Mouse (Mus musculus): ENCODE measurements around the gene Anln. TPM values are rescaled to one million over a fixed set of nuclear protein-coding genes. Genes with fewer than 3 reads are reported as not detected.
"Not testable (repeated sequence)": the region's sequence is repeated elsewhere in the genome, so short reads cannot be mapped to it uniquely, and the experiment has no call there.

The Anln gene
- polyA plus RNA-seq, 3 experiments from 2014 or later = 0.87 to 12.0 (median 1.3) TPM

- no peak for ATAC-seq
Observed at GRCm38 (mm10) chr9:22319109-22319508, 69.9 kb downstream of the Anln start.

DNA sequence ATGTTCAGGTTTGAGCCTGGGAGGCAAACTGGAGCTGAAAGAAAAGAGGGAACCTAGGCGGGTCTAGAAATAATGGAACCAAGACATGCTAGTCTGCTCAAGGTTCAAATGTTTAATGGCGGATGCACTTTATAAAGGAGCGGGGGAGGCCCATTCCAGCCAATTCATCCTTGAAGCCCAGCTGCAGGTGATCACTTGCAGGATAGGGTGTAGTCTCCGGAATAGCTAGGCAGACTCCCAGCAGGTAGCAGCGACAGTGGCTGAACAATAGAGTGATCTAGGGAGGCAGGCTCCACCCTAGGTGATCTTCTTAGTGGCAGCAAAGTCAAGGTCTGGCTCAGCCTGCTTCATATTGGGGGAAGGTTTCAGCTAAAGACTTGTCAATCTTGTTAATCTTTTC is 72.9 kb downstream of the Anln start:
- not testable (repeated sequence) for ATAC-seq

GRCm38 (mm10) chr9:22314066-22314465 is 74.9 kb downstream of the Anln start:
- ATAC-seq = no peak

DNA sequence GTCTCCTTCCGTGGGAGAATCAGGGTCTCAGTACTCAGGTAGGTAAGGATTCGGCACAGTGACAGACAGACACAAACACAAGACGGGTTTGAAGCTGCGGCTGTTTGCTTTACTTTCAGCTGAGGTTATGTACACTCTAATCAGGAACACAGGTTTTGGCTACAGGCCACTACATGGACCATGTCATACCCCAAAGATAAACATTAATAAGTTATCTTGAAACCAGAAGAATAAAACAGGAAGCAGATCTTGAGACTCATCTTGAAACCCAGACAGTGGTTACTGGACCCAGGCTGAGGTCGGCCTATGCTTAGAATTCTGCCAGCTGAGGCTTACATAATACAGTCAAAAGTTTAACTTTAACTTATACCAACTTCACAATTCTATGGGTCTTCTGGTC is 75.8 kb downstream of the Anln start:
- no peak for ATAC-seq

GRCm38 (mm10) chr9:22309651-22310050 is 79.3 kb downstream of the Anln start:
- no peak for ATAC-seq

- ATAC-seq = peak; percentile 26
Observed at GRCm38 (mm10) chr9:22307920-22308262, 81.1 kb downstream of the Anln start.

- ATAC-seq = peak; percentile 99
Observed at GRCm38 (mm10) chr9:22307156-22307919, 81.7 kb downstream of the Anln start, which contains the start of gene Zfp810. Zfp810 (minus strand) TSS chr9:22307648.

DNA sequence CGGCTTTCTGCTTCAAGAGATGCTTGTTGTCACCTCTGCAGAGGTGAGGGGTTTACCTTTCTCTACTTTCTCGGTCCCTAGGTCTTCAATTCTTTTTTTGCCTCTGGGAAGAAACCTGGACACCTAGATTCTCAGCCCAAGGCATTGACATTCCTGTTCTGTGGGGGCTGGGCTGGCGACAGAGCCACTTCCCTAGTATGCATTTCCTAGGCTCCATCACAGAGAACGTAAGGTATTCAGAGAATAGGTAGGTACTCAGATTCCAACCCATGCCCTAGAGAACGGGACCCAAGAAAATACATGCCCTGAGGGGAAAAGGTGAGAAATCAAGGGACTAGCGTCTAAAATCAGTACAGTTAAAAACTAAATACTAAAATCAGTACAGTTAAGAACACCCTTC is 82.3 kb downstream of the Anln start:
- ATAC-seq = no peak

GRCm38 (mm10) chr9:22302199-22302598 is 86.8 kb downstream of the Anln start:
- ATAC-seq = no peak

Other genes starting within 250 kb of the Anln start
- gene Pigyl, start 232.3 kb downstream of the Anln start, polyA plus RNA-seq (2017; shearing (Covaris generic)) = 10 to 100 TPM; 40.1 to 46.8 (median 43.2) TPM
- gene Zfp872, start 201.1 kb downstream of the Anln start, polyA plus RNA-seq (2017; shearing (Covaris generic)) = not detected
- gene Zfp809, start 163.5 kb downstream of the Anln start, polyA plus RNA-seq (2017; shearing (Covaris generic)) = 10 to 100 TPM; 39.0 to 42.2 (median 40.6) TPM
- gene Zfp599, start 129.3 kb downstream of the Anln start, polyA plus RNA-seq (2017; shearing (Covaris generic)) = 1 to 10 TPM; 5.2 to 8.8 (median 7.8) TPM
- 10 to 100 TPM; 10.7 to 21.5 (median 17.5) TPM for gene Zfp810, start 81.5 kb downstream of the Anln start, polyA plus RNA-seq (2017; shearing (Covaris generic))
- gene 9530077C05Rik, start 22.3 kb upstream of the Anln start, polyA plus RNA-seq (2017; shearing (Covaris generic)) = 1 to 10 TPM; 1.4 to 2.3 (median 1.6) TPM
- gene Gm17545, start 65.1 kb upstream of the Anln start, polyA plus RNA-seq (2017; shearing (Covaris generic)) = not detected
- gene Rp9, start 80.6 kb upstream of the Anln start, polyA plus RNA-seq (2017; shearing (Covaris generic)) = 10 to 100 TPM; 19.6 to 37.9 (median 37.9) TPM
- gene Bbs9, start 86.5 kb upstream of the Anln start, polyA plus RNA-seq (2017; shearing (Covaris generic)) = 10 to 100 TPM in 2 of 3 experiments, 1 to 10 TPM in 1; 9.0 to 16.0 (median 12.0) TPM